Mouse (Mus musculus) liver, embryonic 15.5 days (tissue): Measurements from ENCODE around the gene Tbc1d1. TPM values are rescaled to one million over a fixed set of nuclear protein-coding genes. Genes with fewer than 3 reads are reported as not detected.

ENCODE experiments used
- ATAC-seq: fragments of 200-750 bp; cut with Nextera tagmentation; 2 replicates; pipeline ENCODE4 v1.8.0; 2017; ENCODE audit warnings: moderate number of reproducible peaks, mild to moderate bottlenecking, moderate library complexity; ENCODE audit not compliant: insufficient read depth
- H3K27ac ChIP-seq: fragments of 300-500 bp; sonication (generic); replicated peaks from 2 replicates; pipeline ENCODE4 v1.5.1; 2015; ENCODE audit warnings: mild to moderate bottlenecking, inconsistent platforms
- H3K27me3 ChIP-seq: fragments of 300-500 bp; sonication (generic); 2 replicates; pipeline ENCODE4 v1.6.1; 2015; ENCODE audit warnings: mild to moderate bottlenecking, inconsistent platforms
- H3K36me3 ChIP-seq: fragments of 300-500 bp; sonication (generic); replicated peaks from 2 replicates; pipeline ENCODE4 v1.6.1; 2015; ENCODE audit warnings: moderate library complexity, mild to moderate bottlenecking, inconsistent platforms
- H3K4me1 ChIP-seq: fragments of 300-500 bp; sonication (generic); replicated peaks from 2 replicates; pipeline ENCODE4 v1.6.1; 2015; ENCODE audit warnings: inconsistent platforms
- H3K4me2 ChIP-seq: fragments of 300-500 bp; sonication (generic); 2 replicates; pipeline ENCODE4 v1.6.1; 2015; ENCODE audit warnings: moderate library complexity, mild to moderate bottlenecking, inconsistent platforms
- H3K4me3 ChIP-seq: fragments of 300-500 bp; sonication (generic); replicated peaks from 2 replicates; pipeline ENCODE4 v1.5.1; 2015; ENCODE audit warnings: mild to moderate bottlenecking, inconsistent platforms
- H3K9ac ChIP-seq: fragments of 300-500 bp; sonication (generic); 2 replicates; pipeline ENCODE4 v1.6.1; 2015; ENCODE audit warnings: moderate library complexity, mild to moderate bottlenecking, inconsistent platforms
- H3K9me3 ChIP-seq: fragments of 300-500 bp; sonication (generic); replicated peaks from 2 replicates; pipeline ENCODE4 v1.6.1; 2016; ENCODE audit warnings: inconsistent platforms
- WGBS: fragments of 180-500 bp; shearing (Covaris S2); methylation state at CpG from one replicate; pipeline ENCODE4 v1.1.7; 2015; ENCODE audit warnings: mixed read lengths; ENCODE audit not compliant: insufficient replicate concordance; 5-methylcytosine and 5-hydroxymethylcytosine counted together
- polyA plus RNA-seq: library from polyadenylated mRNA; unstranded; fragments of >200 nt; fragmentation: Nextera tagmentation; extraction: Ambion mirVana; gene quantifications from 2 replicates; pipeline ENCODE4 v1.2.1, GENCODE M21; 2015

The Tbc1d1 gene
- polyA plus RNA-seq, 1 experiment from 2014 or later, result 5.7 TPM

GRCm38 (mm10) chr5:64206875-64207274, 50.8 kb downstream of the Tbc1d1 start:
- no peaks in the 10 kb centered on the region for H3K9me3 ChIP-seq
- no peak for ATAC-seq
- H3K4me2 ChIP-seq, result no peak overlapping the region
- no peak overlapping the region for H3K27ac ChIP-seq
- no peak overlapping the region for H3K9ac ChIP-seq
- H3K4me3 ChIP-seq, result no peak overlapping the region
- 72% methylated on average over 8 of the region's 8 CpGs for WGBS
- H3K4me1 ChIP-seq, result 0 out of 2 replicates have a peak, but pooled peaks cover 4% of the 10 kb centered on the region
- no peaks in the 10 kb centered on the region for H3K27me3 ChIP-seq
- no peaks in the 10 kb centered on the region for H3K36me3 ChIP-seq

GRCm38 (mm10) chr5:64207800-64208199, 51.7 kb downstream of the Tbc1d1 start:
- no peak for ATAC-seq
- 78% methylated on average over 6 of the region's 6 CpGs for WGBS
- H3K4me3 ChIP-seq, result no peak overlapping the region
- no peaks in the 10 kb centered on the region for H3K36me3 ChIP-seq
- no peaks in the 10 kb centered on the region for H3K9me3 ChIP-seq
- no peak overlapping the region for H3K4me2 ChIP-seq
- no peak overlapping the region for H3K27ac ChIP-seq
- H3K27me3 ChIP-seq, result no peaks in the 10 kb centered on the region
- no peak overlapping the region for H3K9ac ChIP-seq
- H3K4me1 ChIP-seq, result 0 out of 2 replicates have a peak, but pooled peaks cover 7% of the 10 kb centered on the region

GRCm38 (mm10) chr5:64210817-64211216, 54.7 kb downstream of the Tbc1d1 start:
- Histone ChIP-seq H3K4me2 (no peak overlapping the region), H3K9me3 (no peaks in the 10 kb centered on the region), H3K27me3 (no peaks in the 10 kb centered on the region), H3K36me3 (no peaks in the 10 kb centered on the region), H3K27ac (no peak overlapping the region), H3K4me3 (no peak overlapping the region), H3K4me1 (0 out of 2 replicates have a peak, but pooled peaks cover 4% of the 10 kb centered on the region), H3K9ac (no peak overlapping the region)
- no peak for ATAC-seq
- WGBS, result 74% methylated on average over 4 of the region's 4 CpGs

- Histone ChIP-seq H3K36me3 (no peaks in the 10 kb centered on the region), H3K4me3 (no peak overlapping the region), H3K9ac (no peak overlapping the region), H3K27ac (no peak overlapping the region), H3K4me1 (0 out of 2 replicates have a peak, but pooled peaks cover 4% of the 10 kb centered on the region), H3K4me2 (peak overlapping the region; percentile 20; the same call in 1 of the 2 replicates), H3K9me3 (no peaks in the 10 kb centered on the region), H3K27me3 (no peaks in the 10 kb centered on the region)
- WGBS, result 48% methylated on average over 7 of the region's 7 CpGs
- no peak for ATAC-seq
Measured at GRCm38 (mm10) chr5:64211284-64211683, 55.2 kb downstream of the Tbc1d1 start.

GRCm38 (mm10) chr5:64212206-64212605, 56.1 kb downstream of the Tbc1d1 start:
- Histone ChIP-seq H3K4me1 (0 out of 2 replicates have a peak, but pooled peaks cover 4% of the 10 kb centered on the region), H3K4me3 (no peak overlapping the region), H3K36me3 (no peaks in the 10 kb centered on the region), H3K27ac (no peak overlapping the region), H3K9ac (no peak overlapping the region), H3K4me2 (no peak overlapping the region), H3K27me3 (no peaks in the 10 kb centered on the region), H3K9me3 (no peaks in the 10 kb centered on the region)
- 54% methylated on average over 5 of the region's 5 CpGs for WGBS
- no peak for ATAC-seq

- Histone ChIP-seq H3K27me3 (no peaks in the 10 kb centered on the region), H3K9ac (no peak overlapping the region), H3K36me3 (no peaks in the 10 kb centered on the region), H3K4me3 (no peak overlapping the region), H3K4me2 (no peak overlapping the region), H3K4me1 (peaks cover 4% of the 10 kb centered on the region; the same call in 1 of the 2 replicates), H3K27ac (no peak overlapping the region), H3K9me3 (no peaks in the 10 kb centered on the region)
- ATAC-seq, result no peak
- WGBS, result 45% methylated on average over 3 of the region's 3 CpGs
Measured at GRCm38 (mm10) chr5:64212619-64213018, 56.5 kb downstream of the Tbc1d1 start.

GRCm38 (mm10) chr5:64215806-64216205, 59.7 kb downstream of the Tbc1d1 start:
- no peak for ATAC-seq
- Histone ChIP-seq H3K27me3 (no peaks in the 10 kb centered on the region), H3K27ac (no peak overlapping the region), H3K36me3 (no peaks in the 10 kb centered on the region), H3K4me3 (no peak overlapping the region), H3K9me3 (no peaks in the 10 kb centered on the region), H3K4me2 (no peak overlapping the region), H3K9ac (no peak overlapping the region), H3K4me1 (peaks cover 4% of the 10 kb centered on the region)
- 74% methylated on average over 5 of the region's 5 CpGs for WGBS

GRCm38 (mm10) chr5:64216326-64216725, 60.2 kb downstream of the Tbc1d1 start:
- Histone ChIP-seq H3K4me1 (peaks cover 4% of the 10 kb centered on the region), H3K9me3 (no peaks in the 10 kb centered on the region), H3K9ac (no peak overlapping the region), H3K4me3 (no peak overlapping the region), H3K36me3 (no peaks in the 10 kb centered on the region), H3K4me2 (no peak overlapping the region), H3K27me3 (no peaks in the 10 kb centered on the region), H3K27ac (no peak overlapping the region)
- WGBS, result 73% methylated on average over 4 of the region's 4 CpGs
- no peak for ATAC-seq

- no peak for ATAC-seq
- no peaks in the 10 kb centered on the region for H3K36me3 ChIP-seq
- H3K27me3 ChIP-seq, result no peaks in the 10 kb centered on the region
- H3K27ac ChIP-seq, result no peak overlapping the region
- H3K9ac ChIP-seq, result no peak overlapping the region
- WGBS, result 63% methylated on average over 8 of the region's 8 CpGs
- no peak overlapping the region for H3K4me3 ChIP-seq
- H3K4me2 ChIP-seq, result no peak overlapping the region
- H3K9me3 ChIP-seq, result no peaks in the 10 kb centered on the region
- H3K4me1 ChIP-seq, result no peaks in the 10 kb centered on the region; the same call in none of the 2 replicates
Measured at GRCm38 (mm10) chr5:64217256-64217655, 61.2 kb downstream of the Tbc1d1 start.

GRCm38 (mm10) chr5:64217816-64218602, 61.9 kb downstream of the Tbc1d1 start:
- WGBS, result 72% methylated on average over 13 of the region's 13 CpGs
- no peak overlapping the region for H3K4me3 ChIP-seq
- H3K9ac ChIP-seq, result no peak overlapping the region
- no peaks in the 10 kb centered on the region for H3K27me3 ChIP-seq
- no peaks in the 10 kb centered on the region; the same call in none of the 2 replicates for H3K4me1 ChIP-seq
- no peaks in the 10 kb centered on the region for H3K9me3 ChIP-seq
- H3K27ac ChIP-seq, result no peak overlapping the region
- no peak overlapping the region for H3K4me2 ChIP-seq
- no peaks in the 10 kb centered on the region for H3K36me3 ChIP-seq
- ATAC-seq, result no peak

GRCm38 (mm10) chr5:64218603-64218999, 62.5 kb downstream of the Tbc1d1 start:
- ATAC-seq, result no peak
- H3K9me3 ChIP-seq, result no peaks in the 10 kb centered on the region
- H3K27ac ChIP-seq, result no peak overlapping the region
- no peak overlapping the region for H3K9ac ChIP-seq
- H3K36me3 ChIP-seq, result no peaks in the 10 kb centered on the region
- H3K4me2 ChIP-seq, result no peak overlapping the region
- no peaks in the 10 kb centered on the region for H3K27me3 ChIP-seq
- WGBS, result 66% methylated on average over 7 of the region's 7 CpGs
- no peaks in the 10 kb centered on the region; the same call in none of the 2 replicates for H3K4me1 ChIP-seq
- no peak overlapping the region for H3K4me3 ChIP-seq
